Mouse (Mus musculus): ENCODE data around the gene Nup50. TPM values are rescaled to one million over a fixed set of nuclear protein-coding genes. Genes with fewer than 3 reads are reported as not detected.
"Not testable (repeated sequence)": the region's sequence is repeated elsewhere in the genome, so short reads cannot be mapped to it uniquely, and the experiment has no call there.

Gene Nup50
- 10 to 100 TPM; 12.9 to 13.4 TPM for total RNA-seq (2021)
- long read RNA-seq, experiment 1, full-length matches to known transcripts, result 17 of 21 reads
- long read RNA-seq, experiment 1, partial matches to known transcripts, result 1 of 21 reads
- long read RNA-seq, experiment 1, other reads (novel, unspliced or antisense), result 3 of 21 reads
- long read RNA-seq, experiment 2, full-length matches to known transcripts, result 25 of 31 reads
- long read RNA-seq, experiment 2, partial matches to known transcripts, result 2 of 31 reads
- long read RNA-seq, experiment 2, other reads (novel, unspliced or antisense), result 4 of 31 reads

- no peak for TF ChIP-seq CTCF (IDR thresholded peaks at IDR 0.05)
- intact Hi-C loops (cut with DNase I), result loop anchor here (5.0 kb wide), 2 partner anchors 64 to 66 kb away; partner anchors contain the start of genes 5031439G07Rik and Phf21b
- DNase-seq, result peak; percentile 100
- Histone ChIP-seq H3K27ac (peak within 1 kb of the TSS; percentile 98), H3K4me3 (peak within 1 kb of the TSS; percentile 88)
These were observed at the start of gene Nup50 for GRCm38 (mm10) chr15:84922884-84923507. TSS of gene Nup50 (plus strand) at chr15:84923411.

- intact Hi-C loops (cut with DNase I), result no loop called here
These were observed 49.3 kb upstream of the Nup50 start for GRCm38 (mm10) chr15:84873867-84874266.

GRCm38 (mm10) chr15:84877029-84877815 is 46.0 kb upstream of the Nup50 start:
- Histone ChIP-seq H3K27ac (no peak overlapping the region), H3K4me3 (no peak overlapping the region)
- TF ChIP-seq CTCF (IDR thresholded peaks at IDR 0.05), result no peak
- no peak for DNase-seq
- intact Hi-C loops (cut with DNase I), result no loop called here

More at GRCm38 (mm10) chr15:84873867-84874266, 49.3 kb upstream of the Nup50 start:
- TF ChIP-seq CTCF (IDR thresholded peaks at IDR 0.05), result no peak
- Histone ChIP-seq H3K4me3 (no peak overlapping the region), H3K27ac (no peak overlapping the region)
- DNase-seq, result no peak

GRCm38 (mm10) chr15:84888066-84888465 is 35.1 kb upstream of the Nup50 start:
- Histone ChIP-seq H3K4me3 (no peak overlapping the region), H3K27ac (no peak overlapping the region)
- no peak for TF ChIP-seq CTCF (IDR thresholded peaks at IDR 0.05)
- intact Hi-C loops (cut with DNase I), result no loop called here
- no peak for DNase-seq

GRCm38 (mm10) chr15:84891246-84891645 is 32.0 kb upstream of the Nup50 start:
- Histone ChIP-seq H3K27ac (no peak overlapping the region), H3K4me3 (no peak overlapping the region)
- no peak for DNase-seq
- intact Hi-C loops (cut with DNase I), result loop anchor here (1.0 to 10.0 kb wide), 3 partner anchors 88 to 206 kb away; no protein-coding TSS in a partner anchor
- no peak for TF ChIP-seq CTCF (IDR thresholded peaks at IDR 0.05)

- Histone ChIP-seq H3K27ac (no peak overlapping the region), H3K4me3 (no peak overlapping the region)
- peak; percentile 95 for TF ChIP-seq CTCF (IDR thresholded peaks at IDR 0.05)
- peak; percentile 58 for DNase-seq
- intact Hi-C loops (cut with DNase I), result loop anchor here (1.0 to 10.0 kb wide), 3 partner anchors 88 to 207 kb away; no protein-coding TSS in a partner anchor
These were observed 31.6 kb upstream of the Nup50 start for GRCm38 (mm10) chr15:84891658-84892057.

GRCm38 (mm10) chr15:84896216-84896615 is 27.0 kb upstream of the Nup50 start:
- intact Hi-C loops (cut with DNase I), result loop anchor here (10.0 kb wide), 1 partner anchor 211 kb away; no protein-coding TSS in a partner anchor
- DNase-seq, result peak; percentile 37
- not testable (repeated sequence) for H3K27ac ChIP-seq

GRCm38 (mm10) chr15:84896664-84897063 is 26.5 kb upstream of the Nup50 start:
- no peak for TF ChIP-seq CTCF (IDR thresholded peaks at IDR 0.05)
- intact Hi-C loops (cut with DNase I), result loop anchor here (10.0 kb wide), 1 partner anchor 212 kb away; no protein-coding TSS in a partner anchor
- H3K27ac ChIP-seq, result no peak overlapping the region
- no peak for DNase-seq
- H3K4me3 ChIP-seq, result no peak overlapping the region

More at GRCm38 (mm10) chr15:84896216-84896615, 27.0 kb upstream of the Nup50 start:
- not testable (repeated sequence) for H3K4me3 ChIP-seq

- Histone ChIP-seq H3K4me3 (no peak overlapping the region), H3K27ac (no peak overlapping the region)
- DNase-seq, result no peak
- intact Hi-C loops (cut with DNase I), result loop anchor here (10.0 kb wide), 1 partner anchor 213 kb away; no protein-coding TSS in a partner anchor
- no peak for TF ChIP-seq CTCF (IDR thresholded peaks at IDR 0.05)
These were observed 25.1 kb upstream of the Nup50 start for GRCm38 (mm10) chr15:84898077-84898476.

GRCm38 (mm10) chr15:84903843-84904385 is 19.3 kb upstream of the Nup50 start:
- no peak overlapping the region for H3K27ac ChIP-seq
- TF ChIP-seq CTCF (IDR thresholded peaks at IDR 0.05), result no peak
- intact Hi-C loops (cut with DNase I), result no loop called here
- H3K4me3 ChIP-seq, result no peak overlapping the region
- DNase-seq, result no peak

GRCm38 (mm10) chr15:84913201-84913600 is 10.0 kb upstream of the Nup50 start:
- intact Hi-C loops (cut with DNase I), result no loop called here
- DNase-seq, result no peak
- H3K27ac ChIP-seq, result no peak overlapping the region
- no peak overlapping the region for H3K4me3 ChIP-seq
- no peak for TF ChIP-seq CTCF (IDR thresholded peaks at IDR 0.05)

GRCm38 (mm10) chr15:84919938-84920337 is 3.3 kb upstream of the Nup50 start, which contains the start of gene Gm29666:
TSS of gene Gm29666 (minus strand) at chr15:84920038.
- DNase-seq, result no peak
- intact Hi-C loops (cut with DNase I), result loop anchor here (5.0 kb wide), 2 partner anchors 63 to 67 kb away; partner anchors contain the start of genes 5031439G07Rik and Phf21b

More at GRCm38 (mm10) chr15:84919938-84920337, 3.3 kb upstream of the Nup50 start, which contains the start of gene Gm29666:
- Histone ChIP-seq H3K27ac (no peak within 1 kb of the TSS), H3K4me3 (no peak within 1 kb of the TSS)
- no peak for TF ChIP-seq CTCF (IDR thresholded peaks at IDR 0.05)

Data from gastrocnemius, adult 2 months (tissue).